Mouse (Mus musculus): ENCODE results near the gene Mbl2.

DNA sequence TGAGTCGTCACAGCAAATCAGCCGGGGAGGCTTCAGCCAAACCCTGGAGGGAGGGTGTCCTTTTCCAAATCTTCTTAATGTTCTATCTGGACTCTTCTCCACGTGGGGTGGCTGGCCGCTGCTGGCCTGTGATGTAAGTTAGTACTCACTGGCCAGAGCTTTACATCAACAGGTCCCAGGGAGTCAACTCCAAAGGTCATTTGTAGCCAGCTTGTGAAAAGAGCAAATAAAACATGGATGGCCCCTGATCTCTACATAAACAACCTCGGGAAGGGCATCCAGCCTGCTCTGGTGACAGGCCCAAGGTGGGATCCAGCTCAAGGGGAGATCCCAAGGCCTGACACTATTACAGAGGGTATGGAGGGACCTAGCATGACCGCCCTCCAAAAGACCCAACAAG, 37.7 kb upstream of the Mbl2 start:
- no peak for TF ChIP-seq EP300 (IDR thresholded peaks at IDR 0.05; ENCODE audit: low read depth in 1 of 2, low read length in 2 of 2)
- no peak for TF ChIP-seq E2F4 (IDR thresholded peaks at IDR 0.05; ENCODE audit: borderline replicate concordance, low read depth, low read length)
- no peak for TF ChIP-seq POLR2AphosphoS2 (IDR thresholded peaks at IDR 0.05; ENCODE audit: low read length)
- TF ChIP-seq KAT2A (conservative IDR thresholded peaks at IDR 0.05; ENCODE audit: low read depth, low read length), result no peak
